Mouse (Mus musculus): ENCODE results near the gene Pik3cb.

- TF ChIP-seq USF1 (IDR thresholded peaks at IDR 0.05; ENCODE audit: low read depth) (no peak), MYOG (IDR thresholded peaks at IDR 0.05; ENCODE audit: control insufficient read depth, extremely low read depth, insufficient read length) (no peak), CTCF (IDR thresholded peaks at IDR 0.05; ENCODE audit: control insufficient read depth, insufficient read depth, insufficient read length) (no peak), MYOD1 (IDR thresholded peaks at IDR 0.05; ENCODE audit: control insufficient read depth, insufficient read length, low read depth) (no peak), MAX (IDR thresholded peaks at IDR 0.05) (no peak)
Measured at GRCm38 (mm10) chr9:99180272-99180671, 39.9 kb upstream of the Pik3cb start.

Measured in C2C12 (cell line).